Mouse (Mus musculus) kidney, postnatal 4 days (tissue): ENCODE data around the gene Spats2.
A peak's percentile ranks its signal among the peaks of the same experiment; 100 is the strongest.
"Not testable (repeated sequence)": the region's sequence is repeated elsewhere in the genome, so short reads cannot be mapped to it uniquely, and the experiment has no call there.

Experiments
- DNase-seq, 2 experiments: peaks; one replicate each; pipeline ENCODE4 v3.0.0; 2021; ENCODE audit warnings: mixed read lengths in 2 of 2

Gene Spats2

GRCm38 (mm10) chr15:99150516-99150915 is 24.8 kb downstream of the Spats2 start:
- DNase-seq, result no peak

GRCm38 (mm10) chr15:99151324-99151723 is 25.6 kb downstream of the Spats2 start:
- no peak for DNase-seq

- no peak for DNase-seq
These were observed 27.8 kb downstream of the Spats2 start for GRCm38 (mm10) chr15:99153466-99153865.

GRCm38 (mm10) chr15:99154515-99154914 is 28.8 kb downstream of the Spats2 start:
- DNase-seq, result not testable (repeated sequence)

GRCm38 (mm10) chr15:99163512-99164365 is 38.0 kb downstream of the Spats2 start:
- DNase-seq, result peak; percentile 11 to 29

- no peak for DNase-seq
These were observed 46.4 kb downstream of the Spats2 start for GRCm38 (mm10) chr15:99172131-99172530.

- DNase-seq, result no peak
These were observed 53.9 kb downstream of the Spats2 start for GRCm38 (mm10) chr15:99179639-99180038.

- DNase-seq, result no peak
These were observed 58.6 kb downstream of the Spats2 start for GRCm38 (mm10) chr15:99184217-99184914.

- DNase-seq, result no peak
These were observed 68.6 kb downstream of the Spats2 start for GRCm38 (mm10) chr15:99194358-99194757.

- DNase-seq, result no peak
These were observed 69.3 kb downstream of the Spats2 start for GRCm38 (mm10) chr15:99195043-99195442.

GRCm38 (mm10) chr15:99198761-99199160 is 73.0 kb downstream of the Spats2 start:
- DNase-seq, result peak; percentile 75

GRCm38 (mm10) chr15:99205959-99206358 is 80.2 kb downstream of the Spats2 start:
- no peak for DNase-seq

- DNase-seq, result no peak
These were observed 87.5 kb downstream of the Spats2 start for GRCm38 (mm10) chr15:99213183-99213582.

- DNase-seq, result peak; percentile 24 to 53
These were observed 89.2 kb downstream of the Spats2 start for GRCm38 (mm10) chr15:99214941-99215340.

GRCm38 (mm10) chr15:99215741-99216463 is 90.2 kb downstream of the Spats2 start:
- no peak for DNase-seq

- no peak for DNase-seq
These were observed 91.9 kb downstream of the Spats2 start for GRCm38 (mm10) chr15:99217630-99218029.

GRCm38 (mm10) chr15:99221315-99221952 is 95.7 kb downstream of the Spats2 start:
- no peak for DNase-seq

- DNase-seq, result no peak
These were observed 97.3 kb downstream of the Spats2 start for GRCm38 (mm10) chr15:99222794-99223584.

GRCm38 (mm10) chr15:99223585-99224207 is 98.0 kb downstream of the Spats2 start:
- peak; percentile 58 to 61 for DNase-seq

GRCm38 (mm10) chr15:99224208-99224911 is 98.6 kb downstream of the Spats2 start, which contains the start of gene Kcnh3:
TSS of gene Kcnh3 (plus strand) at chr15:99224861.
- DNase-seq, result peak; percentile 69 to 77
